Mouse (Mus musculus): ENCODE data around the gene Rps6ka1. TPM values are rescaled to one million over a fixed set of nuclear protein-coding genes. Genes with fewer than 3 reads are reported as not detected.

Rps6ka1 gene
- polyA plus RNA-seq, 1 experiment from 2014 or later = 52.0 TPM

DNA sequence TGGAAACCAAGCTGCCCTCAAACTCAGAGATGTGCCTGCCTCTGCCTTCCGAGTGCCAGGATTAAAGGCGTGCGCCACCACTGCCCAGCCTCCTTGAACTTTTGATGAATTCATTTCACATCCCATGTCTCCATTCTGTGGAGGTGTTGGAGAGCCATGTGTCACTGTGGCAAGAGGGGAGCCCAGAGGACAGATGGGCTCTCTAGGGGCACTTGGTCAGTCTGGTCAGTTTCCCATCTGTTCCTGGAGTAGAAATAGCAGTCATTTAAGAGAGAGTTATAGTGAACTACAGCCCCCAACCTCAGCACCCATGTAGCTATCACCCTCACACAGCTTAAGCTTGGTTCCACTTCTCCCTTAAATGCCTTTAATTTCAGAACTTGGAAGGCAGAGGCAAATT is 8.4 kb upstream of the Rps6ka1 start:
- no peaks in the 10 kb centered on the region for H3K9me3 ChIP-seq
- ATAC-seq (ENCODE audit: insufficient number of reproducible peaks, insufficient read depth, low FRiP score, low TSS enrichment) = no peak
- H3K4me3 ChIP-seq = no peak overlapping the region
- no peaks in the 10 kb centered on the region for H3K36me3 ChIP-seq
- 94% methylated on average over 3 of the region's 3 CpGs for WGBS
- H3K9ac ChIP-seq = no peak overlapping the region
- no peaks in the 10 kb centered on the region for H3K27me3 ChIP-seq
- H3K4me2 ChIP-seq (replicated peaks) = no peak overlapping the region
- no peaks in the 10 kb centered on the region for H3K4me1 ChIP-seq
- H3K27ac ChIP-seq = no peak overlapping the region

- Histone ChIP-seq H3K27me3 (no peaks in the 10 kb centered on the region), H3K9ac (peak overlapping the region; percentile 88), H3K9me3 (no peaks in the 10 kb centered on the region), H3K4me2 (replicated peaks) (peak overlapping the region; percentile 92), H3K4me3 (peak overlapping the region; percentile 87), H3K27ac (peak overlapping the region; percentile 92), H3K4me1 (peaks cover 21% of the 10 kb centered on the region), H3K36me3 (no peaks in the 10 kb centered on the region)
- ATAC-seq (ENCODE audit: insufficient number of reproducible peaks, insufficient read depth, low FRiP score, low TSS enrichment) = peak; percentile 29; the same call in 1 of the 2 replicates
- under 1% methylated on average over 31 of the region's 32 CpGs for WGBS
Measured at GRCm38 (mm10) chr4:133887249-133887648, 348 bp downstream of the Rps6ka1 start.

- no peaks in the 10 kb centered on the region for H3K36me3 ChIP-seq
- H3K4me1 ChIP-seq = peaks cover 21% of the 10 kb centered on the region
- WGBS = 11% methylated on average over 10 of the region's 10 CpGs
- H3K4me2 ChIP-seq (replicated peaks) = peak overlapping the region; percentile 92
- H3K27me3 ChIP-seq = no peaks in the 10 kb centered on the region
- peak; percentile 45; the same call in 1 of the 2 replicates for ATAC-seq (ENCODE audit: insufficient number of reproducible peaks, insufficient read depth, low FRiP score, low TSS enrichment)
- H3K9ac ChIP-seq = peak overlapping the region; percentile 47
- no peaks in the 10 kb centered on the region for H3K9me3 ChIP-seq
- peak overlapping the region; percentile 75 for H3K27ac ChIP-seq
- peak overlapping the region; percentile 87 for H3K4me3 ChIP-seq
Measured at GRCm38 (mm10) chr4:133885991-133886501, 1.6 kb downstream of the Rps6ka1 start.

DNA sequence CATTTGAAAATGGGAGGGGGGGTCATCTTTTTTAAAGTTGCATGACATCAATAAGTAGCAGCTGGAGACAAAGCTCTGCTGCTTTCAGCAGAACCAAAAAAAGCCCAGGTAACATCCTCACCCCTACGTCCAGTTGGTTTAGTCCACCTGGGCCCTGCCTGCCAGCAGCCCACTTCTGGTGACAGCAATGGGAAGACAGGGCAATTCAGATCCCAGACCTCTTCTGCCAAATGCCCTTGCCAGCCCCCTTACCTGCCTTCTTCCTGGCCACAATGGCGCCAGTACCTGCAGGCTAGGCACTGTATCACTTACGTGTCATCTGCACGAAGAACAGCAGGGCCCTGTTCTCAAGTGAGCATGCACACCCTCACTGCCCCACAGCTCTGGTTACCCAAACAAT is 2.3 kb downstream of the Rps6ka1 start:
- no peaks in the 10 kb centered on the region for H3K9me3 ChIP-seq
- H3K27me3 ChIP-seq = no peaks in the 10 kb centered on the region
- H3K4me2 ChIP-seq (replicated peaks) = peak overlapping the region; percentile 92
- 0 out of 2 replicates have a peak, but pooled peaks cover 4% of the 10 kb centered on the region for H3K36me3 ChIP-seq
- peak overlapping the region; percentile 47; the same call in 1 of the 2 replicates for H3K9ac ChIP-seq
- ATAC-seq (ENCODE audit: insufficient number of reproducible peaks, insufficient read depth, low FRiP score, low TSS enrichment) = no peak
- 66% methylated on average over 4 of the region's 4 CpGs for WGBS
- H3K27ac ChIP-seq = peak overlapping the region; percentile 75; the same call in 1 of the 2 replicates
- peaks cover 21% of the 10 kb centered on the region for H3K4me1 ChIP-seq
- no peak overlapping the region for H3K4me3 ChIP-seq

DNA sequence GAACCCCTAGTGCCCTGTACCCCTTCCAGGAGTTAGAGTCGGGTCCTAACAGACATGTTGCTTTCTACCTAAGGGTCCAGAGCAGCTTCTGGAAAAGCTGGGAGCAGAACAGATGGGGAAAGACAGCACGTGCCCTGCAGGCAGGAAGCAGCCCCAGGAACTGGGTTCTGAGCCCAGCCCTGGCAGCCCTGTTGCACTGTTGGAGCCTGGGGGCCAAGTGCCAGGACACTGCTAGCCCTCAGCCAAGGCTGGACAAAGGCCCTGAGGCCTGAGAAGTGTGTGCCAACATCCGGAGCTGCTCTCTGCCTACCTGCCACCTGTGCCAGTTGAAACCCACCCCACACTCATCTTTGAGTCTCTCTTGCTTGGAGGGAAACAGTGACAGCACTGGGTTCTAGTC is 2.7 kb downstream of the Rps6ka1 start:
- no peak overlapping the region for H3K4me2 ChIP-seq (replicated peaks)
- H3K9me3 ChIP-seq = no peaks in the 10 kb centered on the region
- H3K9ac ChIP-seq = no peak overlapping the region
- no peak overlapping the region for H3K27ac ChIP-seq
- 0 out of 2 replicates have a peak, but pooled peaks cover 5% of the 10 kb centered on the region for H3K36me3 ChIP-seq
- 84% methylated on average over 3 of the region's 3 CpGs for WGBS
- ATAC-seq (ENCODE audit: insufficient number of reproducible peaks, insufficient read depth, low FRiP score, low TSS enrichment) = no peak
- H3K4me3 ChIP-seq = no peak overlapping the region
- H3K27me3 ChIP-seq = no peaks in the 10 kb centered on the region
- peaks cover 21% of the 10 kb centered on the region for H3K4me1 ChIP-seq

GRCm38 (mm10) chr4:133884127-133884753 is 3.4 kb downstream of the Rps6ka1 start:
- H3K4me1 ChIP-seq = peaks cover 21% of the 10 kb centered on the region
- H3K4me2 ChIP-seq (replicated peaks) = no peak overlapping the region
- H3K27ac ChIP-seq = no peak overlapping the region
- peaks cover 9% of the 10 kb centered on the region; the same call in 1 of the 2 replicates for H3K36me3 ChIP-seq
- no peaks in the 10 kb centered on the region for H3K27me3 ChIP-seq
- no peak overlapping the region for H3K9ac ChIP-seq
- ATAC-seq (ENCODE audit: insufficient number of reproducible peaks, insufficient read depth, low FRiP score, low TSS enrichment) = no peak
- H3K9me3 ChIP-seq = no peaks in the 10 kb centered on the region
- H3K4me3 ChIP-seq = no peak overlapping the region
- 90% methylated on average over 8 of the region's 8 CpGs for WGBS

DNA sequence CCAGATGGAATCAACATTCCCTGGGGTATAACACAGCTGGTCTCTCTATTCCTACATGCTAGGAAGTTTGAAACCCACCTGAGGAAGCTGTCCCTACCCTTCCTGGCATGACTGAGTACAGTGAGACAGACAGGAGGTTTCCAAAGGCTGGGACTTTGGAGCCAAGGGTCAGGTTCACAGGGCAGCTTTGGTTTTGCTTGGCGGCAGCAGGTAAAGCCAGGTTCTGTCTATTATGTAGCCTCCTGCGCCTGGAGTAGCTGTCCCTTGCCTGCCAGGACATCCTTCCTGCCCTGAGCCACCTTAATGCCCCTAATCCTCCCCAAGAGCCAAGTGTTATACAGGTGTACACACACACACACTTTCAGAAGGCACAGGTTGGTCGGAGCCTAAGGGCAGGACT is 5.7 kb downstream of the Rps6ka1 start:
- Histone ChIP-seq H3K9me3 (no peaks in the 10 kb centered on the region), H3K36me3 (peaks cover 21% of the 10 kb centered on the region; the same call in 1 of the 2 replicates), H3K27me3 (no peaks in the 10 kb centered on the region), H3K4me2 (replicated peaks) (no peak overlapping the region), H3K4me1 (peaks cover 20% of the 10 kb centered on the region), H3K4me3 (no peak overlapping the region), H3K27ac (no peak overlapping the region), H3K9ac (no peak overlapping the region)
- WGBS = 86% methylated on average over 3 of the region's 3 CpGs
- ATAC-seq (ENCODE audit: insufficient number of reproducible peaks, insufficient read depth, low FRiP score, low TSS enrichment) = no peak

DNA sequence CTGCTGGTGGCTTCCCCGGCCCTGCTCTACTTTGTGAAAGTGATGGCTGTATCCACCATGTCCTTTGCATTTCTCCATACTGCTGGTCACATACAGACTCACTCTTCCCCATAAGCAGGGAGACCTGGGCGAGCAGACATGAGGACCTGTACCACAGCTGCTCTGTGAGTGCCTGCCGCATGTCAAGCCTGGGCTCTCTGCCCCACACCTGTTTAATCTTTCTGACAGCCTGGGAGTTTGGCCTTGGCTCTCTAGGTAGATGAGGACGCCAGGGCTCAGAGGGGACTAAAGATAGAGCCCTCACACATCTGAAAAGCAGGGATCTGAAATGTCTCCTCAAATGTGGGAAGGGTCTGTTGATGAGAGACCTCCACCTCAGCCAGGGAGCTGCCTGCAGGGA is 6.2 kb downstream of the Rps6ka1 start:
- H3K9ac ChIP-seq = no peak overlapping the region
- peaks cover 19% of the 10 kb centered on the region for H3K4me1 ChIP-seq
- 80% methylated on average over 4 of the region's 4 CpGs for WGBS
- H3K4me2 ChIP-seq (replicated peaks) = no peak overlapping the region
- H3K27ac ChIP-seq = no peak overlapping the region
- H3K9me3 ChIP-seq = no peaks in the 10 kb centered on the region
- no peak for ATAC-seq (ENCODE audit: insufficient number of reproducible peaks, insufficient read depth, low FRiP score, low TSS enrichment)
- H3K36me3 ChIP-seq = peaks cover 21% of the 10 kb centered on the region; the same call in 1 of the 2 replicates
- no peaks in the 10 kb centered on the region for H3K27me3 ChIP-seq
- H3K4me3 ChIP-seq = no peak overlapping the region

- H3K4me1 ChIP-seq = peaks cover 5% of the 10 kb centered on the region; the same call in 1 of the 2 replicates
- H3K27me3 ChIP-seq = no peaks in the 10 kb centered on the region
- no peaks in the 10 kb centered on the region for H3K9me3 ChIP-seq
- no peak overlapping the region for H3K9ac ChIP-seq
- no peak overlapping the region for H3K4me3 ChIP-seq
- no peak for ATAC-seq (ENCODE audit: insufficient number of reproducible peaks, insufficient read depth, low FRiP score, low TSS enrichment)
- no peak overlapping the region for H3K27ac ChIP-seq
- WGBS = 80% methylated on average over 12 of the region's 12 CpGs
- peaks cover 21% of the 10 kb centered on the region; the same call in 1 of the 2 replicates for H3K36me3 ChIP-seq
- no peak overlapping the region for H3K4me2 ChIP-seq (replicated peaks)
Measured at GRCm38 (mm10) chr4:133879145-133879902, 8.3 kb downstream of the Rps6ka1 start.

GRCm38 (mm10) chr4:133877850-133878755 is 9.5 kb downstream of the Rps6ka1 start:
- H3K4me2 ChIP-seq (replicated peaks) = no peak overlapping the region
- 87% methylated on average over 14 of the region's 14 CpGs for WGBS
- peaks cover 5% of the 10 kb centered on the region; the same call in 1 of the 2 replicates for H3K4me1 ChIP-seq
- H3K27me3 ChIP-seq = no peaks in the 10 kb centered on the region
- H3K4me3 ChIP-seq = no peak overlapping the region
- no peak for ATAC-seq (ENCODE audit: insufficient number of reproducible peaks, insufficient read depth, low FRiP score, low TSS enrichment)
- no peak overlapping the region for H3K9ac ChIP-seq
- peaks cover 21% of the 10 kb centered on the region; the same call in 1 of the 2 replicates for H3K36me3 ChIP-seq
- H3K9me3 ChIP-seq = no peaks in the 10 kb centered on the region
- no peak overlapping the region for H3K27ac ChIP-seq

Data from embryonic facial prominence, embryonic 12.5 days (tissue).